Mouse (Mus musculus) neural tube, embryonic 13.5 days (tissue): Measurements from ENCODE around the gene Tpo. TPM values are rescaled to one million over a fixed set of nuclear protein-coding genes. Genes with fewer than 3 reads are reported as not detected.
A peak's percentile ranks its signal among the peaks of the same experiment; 100 is the strongest.

Experiments used
- ATAC-seq: fragments of 200-750 bp; cut with Nextera tagmentation; 2 replicates; pipeline ENCODE4 v1.8.0; 2017; ENCODE audit warnings: low read depth, mild to moderate bottlenecking, moderate TSS enrichment, moderate library complexity
- H3K27ac ChIP-seq: fragments of 300-500 bp; sonication (generic); replicated peaks from 2 replicates; pipeline ENCODE4 v1.5.1; 2015; ENCODE audit warnings: moderate library complexity, mild to moderate bottlenecking, inconsistent platforms
- H3K27me3 ChIP-seq: fragments of 300-500 bp; sonication (generic); 2 replicates; pipeline ENCODE4 v1.6.1; 2015; ENCODE audit warnings: mild to moderate bottlenecking, inconsistent platforms
- H3K36me3 ChIP-seq: fragments of 300-500 bp; sonication (generic); 2 replicates; pipeline ENCODE4 v1.6.1; 2015; ENCODE audit warnings: mild to moderate bottlenecking, inconsistent platforms
- H3K4me1 ChIP-seq: fragments of 300-500 bp; sonication (generic); replicated peaks from 2 replicates; pipeline ENCODE4 v1.6.1; 2015; ENCODE audit warnings: inconsistent platforms
- H3K4me2 ChIP-seq: fragments of 300-500 bp; sonication (generic); 2 replicates; pipeline ENCODE4 v1.6.1; 2015; ENCODE audit warnings: inconsistent platforms, mild to moderate bottlenecking, moderate library complexity
- H3K4me3 ChIP-seq: fragments of 300-500 bp; sonication (generic); 2 replicates; pipeline ENCODE4 v1.5.1; 2015; ENCODE audit warnings: mild to moderate bottlenecking, inconsistent platforms
- H3K9ac ChIP-seq: fragments of 300-500 bp; sonication (generic); 2 replicates; pipeline ENCODE4 v1.6.1; 2015; ENCODE audit warnings: moderate library complexity, mild to moderate bottlenecking, inconsistent platforms
- H3K9me3 ChIP-seq: fragments of 300-500 bp; sonication (generic); 2 replicates; pipeline ENCODE4 v1.6.1; 2016; ENCODE audit warnings: inconsistent platforms
- WGBS: fragments of 180-500 bp; shearing (Covaris S2); methylation state at CpG from one replicate; pipeline ENCODE4 v1.1.7; 2015; 5-methylcytosine and 5-hydroxymethylcytosine counted together
- polyA plus RNA-seq: library from polyadenylated mRNA; unstranded; fragments of >200 nt; fragmentation: Nextera tagmentation; extraction: Ambion mirVana; gene quantifications from 2 replicates; pipeline ENCODE4 v1.2.1, GENCODE M21; 2015

The Tpo gene
- polyA plus RNA-seq, 1 experiment from 2014 or later: not detected

GRCm38 (mm10) chr12:30067806-30068205 lies 64.6 kb downstream of the Tpo start:
- no peak for ATAC-seq
- Histone ChIP-seq H3K27me3 (no peaks in the 10 kb centered on the region), H3K36me3 (no peaks in the 10 kb centered on the region), H3K9ac (no peak overlapping the region), H3K4me2 (no peak overlapping the region), H3K4me3 (no peak overlapping the region), H3K9me3 (no peaks in the 10 kb centered on the region), H3K27ac (no peak overlapping the region), H3K4me1 (no peaks in the 10 kb centered on the region)
- WGBS: 78% methylated on average over 2 of the region's 2 CpGs

- no peak for ATAC-seq
- Histone ChIP-seq H3K36me3 (no peaks in the 10 kb centered on the region), H3K4me1 (no peaks in the 10 kb centered on the region), H3K9me3 (no peaks in the 10 kb centered on the region), H3K4me2 (no peak overlapping the region), H3K9ac (no peak overlapping the region), H3K27me3 (no peaks in the 10 kb centered on the region), H3K27ac (no peak overlapping the region), H3K4me3 (no peak overlapping the region)
- WGBS: 36% methylated on average over 6 of the region's 6 CpGs
These were observed 70.3 kb downstream of the Tpo start for GRCm38 (mm10) chr12:30062118-30062505.

GRCm38 (mm10) chr12:30061503-30062117 lies 70.8 kb downstream of the Tpo start:
- no peak overlapping the region for H3K9ac ChIP-seq
- H3K27me3 ChIP-seq: no peaks in the 10 kb centered on the region
- H3K36me3 ChIP-seq: no peaks in the 10 kb centered on the region
- ATAC-seq: no peak
- no peak overlapping the region for H3K4me2 ChIP-seq
- no peaks in the 10 kb centered on the region for H3K4me1 ChIP-seq
- H3K4me3 ChIP-seq: no peak overlapping the region
- H3K9me3 ChIP-seq: no peaks in the 10 kb centered on the region
- H3K27ac ChIP-seq: no peak overlapping the region
- 31% methylated on average over 1 of the region's 1 CpGs for WGBS

GRCm38 (mm10) chr12:30058044-30058443 lies 74.4 kb downstream of the Tpo start:
- 79% methylated on average over 6 of the region's 6 CpGs for WGBS
- H3K4me1 ChIP-seq: no peaks in the 10 kb centered on the region
- H3K36me3 ChIP-seq: no peaks in the 10 kb centered on the region
- ATAC-seq: no peak
- H3K9me3 ChIP-seq: no peaks in the 10 kb centered on the region
- H3K4me2 ChIP-seq: no peak overlapping the region
- no peaks in the 10 kb centered on the region for H3K27me3 ChIP-seq
- H3K27ac ChIP-seq: no peak overlapping the region
- no peak overlapping the region for H3K9ac ChIP-seq
- H3K4me3 ChIP-seq: no peak overlapping the region

- ATAC-seq: no peak
- H3K36me3 ChIP-seq: no peaks in the 10 kb centered on the region
- no peaks in the 10 kb centered on the region for H3K9me3 ChIP-seq
- no peak overlapping the region for H3K4me3 ChIP-seq
- no peak overlapping the region for H3K27ac ChIP-seq
- H3K4me1 ChIP-seq: no peaks in the 10 kb centered on the region
- WGBS: 92% methylated on average over 11 of the region's 11 CpGs
- no peak overlapping the region for H3K4me2 ChIP-seq
- no peaks in the 10 kb centered on the region for H3K27me3 ChIP-seq
- H3K9ac ChIP-seq: no peak overlapping the region
These were observed 77.5 kb downstream of the Tpo start for GRCm38 (mm10) chr12:30054761-30055540.

- 21% methylated on average over 4 of the region's 4 CpGs for WGBS
- peak; percentile 47; the same call in 1 of the 2 replicates for ATAC-seq
- Histone ChIP-seq H3K27ac (no peak overlapping the region), H3K27me3 (no peaks in the 10 kb centered on the region), H3K4me1 (no peaks in the 10 kb centered on the region), H3K4me3 (no peak overlapping the region), H3K4me2 (no peak overlapping the region), H3K9ac (no peak overlapping the region), H3K36me3 (no peaks in the 10 kb centered on the region), H3K9me3 (no peaks in the 10 kb centered on the region)
These were observed 82.2 kb downstream of the Tpo start for GRCm38 (mm10) chr12:30050235-30050634.

GRCm38 (mm10) chr12:30049818-30050217 lies 82.6 kb downstream of the Tpo start:
- 81% methylated on average over 9 of the region's 9 CpGs for WGBS
- Histone ChIP-seq H3K4me2 (no peak overlapping the region), H3K9me3 (no peaks in the 10 kb centered on the region), H3K4me3 (no peak overlapping the region), H3K36me3 (no peaks in the 10 kb centered on the region), H3K27me3 (no peaks in the 10 kb centered on the region), H3K27ac (no peak overlapping the region), H3K9ac (no peak overlapping the region), H3K4me1 (no peaks in the 10 kb centered on the region)
- peak; percentile 53; the same call in 1 of the 2 replicates for ATAC-seq

- no peaks in the 10 kb centered on the region for H3K36me3 ChIP-seq
- H3K4me3 ChIP-seq: no peak overlapping the region
- H3K27ac ChIP-seq: no peak overlapping the region
- no peaks in the 10 kb centered on the region for H3K27me3 ChIP-seq
- 82% methylated on average over 5 of the region's 6 CpGs for WGBS
- H3K9ac ChIP-seq: no peak overlapping the region
- ATAC-seq: no peak
- H3K9me3 ChIP-seq: no peaks in the 10 kb centered on the region
- no peaks in the 10 kb centered on the region for H3K4me1 ChIP-seq
- no peak overlapping the region for H3K4me2 ChIP-seq
These were observed 83.6 kb downstream of the Tpo start for GRCm38 (mm10) chr12:30048848-30049247.

GRCm38 (mm10) chr12:30040150-30040549 lies 92.3 kb downstream of the Tpo start:
- 26% methylated on average over 4 of the region's 4 CpGs for WGBS
- no peak for ATAC-seq

GRCm38 (mm10) chr12:30039565-30039964 lies 92.9 kb downstream of the Tpo start:
- Histone ChIP-seq H3K9me3 (no peaks in the 10 kb centered on the region), H3K4me1 (peaks cover 30% of the 10 kb centered on the region), H3K27ac (no peak overlapping the region), H3K36me3 (no peaks in the 10 kb centered on the region), H3K4me2 (no peak overlapping the region), H3K4me3 (no peak overlapping the region), H3K27me3 (no peaks in the 10 kb centered on the region), H3K9ac (no peak overlapping the region)
- peak; percentile 52; the same call in 1 of the 2 replicates for ATAC-seq
- 47% methylated on average over 4 of the region's 4 CpGs for WGBS

More at GRCm38 (mm10) chr12:30040150-30040549, 92.3 kb downstream of the Tpo start:
- no peak overlapping the region for H3K4me2 ChIP-seq
- no peak overlapping the region for H3K9ac ChIP-seq
- H3K27ac ChIP-seq: no peak overlapping the region
- no peaks in the 10 kb centered on the region for H3K36me3 ChIP-seq
- no peaks in the 10 kb centered on the region for H3K27me3 ChIP-seq
- no peaks in the 10 kb centered on the region for H3K9me3 ChIP-seq
- no peak overlapping the region for H3K4me3 ChIP-seq
- peaks cover 30% of the 10 kb centered on the region for H3K4me1 ChIP-seq

GRCm38 (mm10) chr12:30036569-30037055 lies 95.8 kb downstream of the Tpo start:
- Histone ChIP-seq H3K4me1 (peaks cover 30% of the 10 kb centered on the region), H3K27me3 (no peaks in the 10 kb centered on the region), H3K4me3 (no peak overlapping the region), H3K4me2 (no peak overlapping the region), H3K9ac (no peak overlapping the region), H3K9me3 (no peaks in the 10 kb centered on the region), H3K36me3 (no peaks in the 10 kb centered on the region), H3K27ac (peak overlapping the region; percentile 74)
- WGBS: 48% methylated on average over 4 of the region's 4 CpGs
- ATAC-seq: peak; percentile 82

- H3K9ac ChIP-seq: no peak overlapping the region
- H3K27ac ChIP-seq: peak overlapping the region; percentile 74
These were observed 96.4 kb downstream of the Tpo start for GRCm38 (mm10) chr12:30035841-30036568.

More at GRCm38 (mm10) chr12:30035841-30036568, 96.4 kb downstream of the Tpo start:
- ATAC-seq: no peak
- H3K9me3 ChIP-seq: no peaks in the 10 kb centered on the region
- no peak overlapping the region for H3K4me3 ChIP-seq
- no peak overlapping the region for H3K4me2 ChIP-seq
- H3K4me1 ChIP-seq: peaks cover 30% of the 10 kb centered on the region
- no peaks in the 10 kb centered on the region for H3K36me3 ChIP-seq
- H3K27me3 ChIP-seq: no peaks in the 10 kb centered on the region
